Comparison of ENCODE assay signal across 18 mouse cellular contexts in the genomic region with DNA sequence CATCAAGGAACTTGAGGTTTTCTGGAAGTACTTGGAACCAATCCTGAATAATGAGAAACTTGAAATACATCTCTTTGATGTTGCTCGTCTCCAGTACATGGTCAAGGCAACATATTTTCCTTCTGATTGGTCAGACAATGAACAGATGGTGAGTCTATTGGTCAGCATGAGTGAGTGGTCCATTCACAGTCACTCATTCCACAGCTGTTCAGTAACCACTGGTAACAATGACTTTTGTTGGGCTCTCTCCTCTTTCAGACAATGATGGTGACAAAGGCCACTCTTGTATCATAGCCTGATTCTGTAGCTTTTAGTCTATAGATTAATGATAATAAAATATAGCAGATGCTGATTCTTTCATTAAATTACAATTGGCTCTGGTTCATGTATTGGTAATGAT.
"Had no signal": no experiment of that assay in that cellular context is flagged by ENCODE, and none has a peak within 500 bp of the region (broad histone marks: within the 10 kb centered on the region; RNA-seq: fewer than 3 reads in every experiment).

No protein-coding gene starts in this region.

- H3K27me3 ChIP-seq: midbrain, embryonic 13.5 days; midbrain, embryonic 15.5 days; neural tube, embryonic 13.5 days; neural tube, embryonic 15.5 days had no signal

- DNase-seq: lung, adult 18-20 months; lung, embryonic 14.5 days; lung, postnatal 10 days; lung, postnatal 4 days; retina, postnatal 1 day; right cerebral cortex, adult 18-20 months; right cerebral cortex, postnatal 25 days; right cerebral cortex, postnatal 4 days; spleen, adult 18-20 months; thymus, adult 18-20 months; thymus, postnatal 14 days; thymus, postnatal 36 days had no signal

- H3K9me3 ChIP-seq: midbrain, embryonic 13.5 days; midbrain, embryonic 15.5 days; neural tube, embryonic 13.5 days; neural tube, embryonic 15.5 days had no signal

- ATAC-seq: midbrain, embryonic 13.5 days; midbrain, embryonic 15.5 days had no signal

- H3K4me2 ChIP-seq: lung, embryonic 14.5 days; midbrain, embryonic 13.5 days; midbrain, embryonic 15.5 days; neural tube, embryonic 13.5 days; neural tube, embryonic 15.5 days had no signal

- H3K9ac ChIP-seq: lung, embryonic 14.5 days; midbrain, embryonic 13.5 days; midbrain, embryonic 15.5 days; neural tube, embryonic 13.5 days; neural tube, embryonic 15.5 days had no signal

- H3K36me3 ChIP-seq: midbrain, embryonic 10.5 days; midbrain, embryonic 13.5 days; midbrain, embryonic 15.5 days; neural tube, embryonic 13.5 days; neural tube, embryonic 15.5 days had no signal

- H3K27ac ChIP-seq: midbrain, embryonic 10.5 days; midbrain, embryonic 13.5 days; midbrain, embryonic 15.5 days; neural tube, embryonic 13.5 days; neural tube, embryonic 15.5 days had no signal

- H3K4me3 ChIP-seq: midbrain, embryonic 10.5 days; midbrain, embryonic 13.5 days; midbrain, embryonic 15.5 days; myocyte; neural tube, embryonic 13.5 days; neural tube, embryonic 15.5 days had no signal

- H3K4me1 ChIP-seq: midbrain, embryonic 10.5 days; midbrain, embryonic 13.5 days; midbrain, embryonic 15.5 days; neural tube, embryonic 13.5 days; neural tube, embryonic 15.5 days had no signal
